Mouse (Mus musculus): Measurements from ENCODE around the gene Hsd17b14.
"Not testable (repeated sequence)": the region's sequence is repeated elsewhere in the genome, so short reads cannot be mapped to it uniquely, and the experiment has no call there.

The Hsd17b14 gene

GRCm38 (mm10) chr7:45554744-45555143 lies at the start of gene Hsd17b14:
TSS of gene Hsd17b14 (plus strand) at chr7:45554893.
- in situ Hi-C loops (cut with MboI) = loop anchor here (5.0 kb wide), 1 partner anchor 38 kb away; no protein-coding TSS in a partner anchor

GRCm38 (mm10) chr7:45507583-45507982 lies 47.1 kb upstream of the Hsd17b14 start:
- in situ Hi-C loops (cut with MboI) = no loop called here

GRCm38 (mm10) chr7:45508561-45508960 lies 46.1 kb upstream of the Hsd17b14 start:
- in situ Hi-C loops (cut with MboI) = no loop called here

GRCm38 (mm10) chr7:45509181-45509882 lies 45.4 kb upstream of the Hsd17b14 start:
- in situ Hi-C loops (cut with MboI) = no loop called here

GRCm38 (mm10) chr7:45509912-45510787 lies 44.5 kb upstream of the Hsd17b14 start, which contains the start of gene Nucb1:
TSS of gene Nucb1 (minus strand) at chr7:45510406.
- in situ Hi-C loops (cut with MboI) = loop anchor here (5.0 kb wide), 1 partner anchor 52 kb away; no protein-coding TSS in a partner anchor

- in situ Hi-C loops (cut with MboI) = loop anchor here (5.0 kb wide), 1 partner anchor 48 kb away; no protein-coding TSS in a partner anchor
Measured at GRCm38 (mm10) chr7:45514411-45514810, 40.3 kb upstream of the Hsd17b14 start.

- in situ Hi-C loops (cut with MboI) = no loop called here
Measured at GRCm38 (mm10) chr7:45515436-45515835, 39.3 kb upstream of the Hsd17b14 start.

- in situ Hi-C loops (cut with MboI) = not testable (repeated sequence)
Measured at GRCm38 (mm10) chr7:45516846-45517245, 37.8 kb upstream of the Hsd17b14 start.

- in situ Hi-C loops (cut with MboI) = no loop called here
Measured at GRCm38 (mm10) chr7:45518618-45519017, 36.1 kb upstream of the Hsd17b14 start.

GRCm38 (mm10) chr7:45519345-45520120 lies 35.2 kb upstream of the Hsd17b14 start:
- in situ Hi-C loops (cut with MboI) = no loop called here

- in situ Hi-C loops (cut with MboI) = no loop called here
Measured at GRCm38 (mm10) chr7:45520605-45521004, 34.1 kb upstream of the Hsd17b14 start.

GRCm38 (mm10) chr7:45521728-45522184 lies 32.9 kb upstream of the Hsd17b14 start:
- in situ Hi-C loops (cut with MboI) = no loop called here

- in situ Hi-C loops (cut with MboI) = no loop called here
Measured at GRCm38 (mm10) chr7:45522194-45522752, 32.4 kb upstream of the Hsd17b14 start.

- in situ Hi-C loops (cut with MboI) = no loop called here
Measured at GRCm38 (mm10) chr7:45522957-45523676, 31.6 kb upstream of the Hsd17b14 start.

- in situ Hi-C loops (cut with MboI) = no loop called here
Measured at GRCm38 (mm10) chr7:45523678-45524170, 31.0 kb upstream of the Hsd17b14 start.

GRCm38 (mm10) chr7:45524841-45525621 lies 29.7 kb upstream of the Hsd17b14 start:
- in situ Hi-C loops (cut with MboI) = no loop called here

- in situ Hi-C loops (cut with MboI) = no loop called here
Measured at GRCm38 (mm10) chr7:45525809-45526473, 28.8 kb upstream of the Hsd17b14 start, which contains the start of the genes Ppp1r15a and Plekha4. TSS of gene Ppp1r15a (minus strand) at chr7:45526268. TSS of gene Plekha4 (plus strand) at chr7:45526330.

- in situ Hi-C loops (cut with MboI) = no loop called here
Measured at GRCm38 (mm10) chr7:45526474-45527120, 28.1 kb upstream of the Hsd17b14 start.
